Comparison of ENCODE assay signal across 8 mouse cellular contexts in the genomic region with DNA sequence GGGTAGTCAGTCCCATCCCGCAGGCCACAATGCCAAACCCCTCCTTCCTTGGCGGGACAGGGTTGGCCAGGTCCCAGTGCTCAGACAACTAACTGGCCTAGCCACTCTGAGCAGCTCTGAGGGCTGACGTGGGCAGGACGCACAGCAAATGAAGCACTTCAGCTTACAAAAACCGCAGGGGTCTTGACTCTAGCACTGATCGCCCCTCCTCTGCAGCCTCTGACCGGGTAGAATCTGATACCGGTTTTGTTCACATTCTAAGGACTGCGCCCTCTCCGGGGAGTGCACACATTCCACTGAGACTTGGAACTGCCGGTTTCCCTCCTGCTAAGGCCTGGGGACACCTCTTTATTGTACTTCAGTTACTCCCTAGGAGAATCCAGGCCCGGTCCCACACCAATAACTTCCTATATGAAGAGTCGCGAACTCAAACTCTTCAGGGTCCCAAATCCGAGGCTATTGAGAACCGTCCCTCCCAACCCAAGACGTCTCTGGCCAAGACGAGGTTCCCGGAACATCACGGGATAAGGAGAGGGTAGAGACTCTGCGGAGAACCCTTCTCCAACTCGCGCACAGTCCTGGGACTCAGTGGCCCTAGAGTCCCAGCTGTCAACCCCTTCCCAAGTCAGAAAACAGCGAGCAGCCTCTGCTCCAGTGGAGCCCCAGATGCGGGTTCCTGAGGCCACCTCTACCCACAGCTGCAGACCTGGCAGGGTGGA. TPM values are rescaled to one million over a fixed set of nuclear protein-coding genes. Genes with fewer than 3 reads are reported as not detected.
DNase-seq lines count a peak whose midpoint lies in the region; ATAC-seq lines count a peak whose summit lies in the region.

No protein-coding gene starts in this region.

- H3K4me1 ChIP-seq in stomach, embryonic 15.5 days, result peaks cover 6% of the 10 kb centered on the region; the same call in 1 of the 2 replicates

- H3K27me3 ChIP-seq in stomach, embryonic 15.5 days (replicated peaks), result no peaks in the 10 kb centered on the region

- H3K9me3 ChIP-seq in stomach, embryonic 15.5 days, result no peaks in the 10 kb centered on the region

- peak; percentile 29 for ATAC-seq in activated CD4-positive, CD25-positive, alpha-beta regulatory T cell, adult 4 months
- ATAC-seq in stomach, embryonic 15.5 days (ENCODE audit: insufficient read depth, low FRiP score, low read depth), result peak; percentile 63
- no peak for ATAC-seq in inflammation-experienced regulatory T-cells, adult 6 months

- no peaks in the 10 kb centered on the region for H3K36me3 ChIP-seq in stomach, embryonic 15.5 days

- H3K9ac ChIP-seq in stomach, embryonic 15.5 days, result peak overlapping the region; percentile 49

- H3K4me3 ChIP-seq in stomach, embryonic 15.5 days (replicated peaks), result peak overlapping the region; percentile 73

- intact Hi-C loops in gastrocnemius, postnatal 14 days (cut with DNase I; ENCODE audit: low total_unique reads), result no loop called here
- intact Hi-C loops in left cerebral cortex, postnatal 4 days (cut with DNase I), result no loop called here

- peak overlapping the region; percentile 79 for H3K27ac ChIP-seq in stomach, embryonic 15.5 days

- DNase-seq in cerebellum, postnatal 25 days, result peak; percentile 90 to 93
- DNase-seq in gastrocnemius, postnatal 14 days, result peak; percentile 93
- peak; percentile 35 for DNase-seq in hindlimb bud, embryonic 11.5 days (ENCODE audit: extremely low spot score, low read depth, low spot score)
- DNase-seq in left cerebral cortex, postnatal 4 days, result peak; percentile 77
- DNase-seq in mesoderm, embryonic 11.5 days (ENCODE audit: low read depth, low spot score), result peak; percentile 78

- H3K4me2 ChIP-seq in stomach, embryonic 15.5 days, result peak overlapping the region; percentile 86

- under 1% methylated on average over 25 of the region's 25 CpGs for WGBS in stomach, embryonic 15.5 days

RNA-seq across cellular contexts. Expression of gene Plekhf1, which starts 0.5 kb away (rescaled TPM):
- under 1 TPM; 0.45 to 0.47 TPM for polyA plus RNA-seq in activated CD4-positive, CD25-positive, alpha-beta regulatory T cell, adult 4 months (2017; shearing (Covaris generic))
- total RNA-seq in gastrocnemius, postnatal 14 days (2021), result 1 to 10 TPM; 4.9 to 9.7 TPM
- under 1 TPM; 0.38 to 0.44 TPM for total RNA-seq in left cerebral cortex, postnatal 4 days (2021)
- polyA plus RNA-seq in stomach, embryonic 15.5 days (2015; fragmentation: Nextera tagmentation; extraction: Ambion mirVana), result 3.2 TPM in 2 replicates
- polyA plus RNA-seq in inflammation-experienced regulatory T-cells, adult 6 months (2017; shearing (Covaris generic)), result 1 to 10 TPM in 2 of 3 experiments, under 1 TPM in 1; 0.37 to 2.9 (median 1.0) TPM

RNA-seq across cellular contexts. Expression of gene Pop4, which starts 43.9 kb away (rescaled TPM):
- 10 to 100 TPM; 30.7 to 34.4 TPM for polyA plus RNA-seq in activated CD4-positive, CD25-positive, alpha-beta regulatory T cell, adult 4 months (2017; shearing (Covaris generic))
- total RNA-seq in gastrocnemius, postnatal 14 days (2021), result 10 to 100 TPM; 11.2 to 11.7 TPM
- 10 to 100 TPM; 43.3 to 44.2 TPM for total RNA-seq in left cerebral cortex, postnatal 4 days (2021)
- polyA plus RNA-seq in stomach, embryonic 15.5 days (2015; fragmentation: Nextera tagmentation; extraction: Ambion mirVana), result 38.0 and 48.0 TPM in 2 replicates
- 10 to 100 TPM; 29.6 to 38.7 (median 31.1) TPM for polyA plus RNA-seq in inflammation-experienced regulatory T-cells, adult 6 months (2017; shearing (Covaris generic))

RNA-seq across cellular contexts. Expression of gene 1600014C10Rik, which starts 44.3 kb away (rescaled TPM):
- 100 to 1,000 TPM; 149 to 152 TPM for polyA plus RNA-seq in activated CD4-positive, CD25-positive, alpha-beta regulatory T cell, adult 4 months (2017; shearing (Covaris generic))
- 10 to 100 TPM; 15.8 to 17.9 TPM for total RNA-seq in gastrocnemius, postnatal 14 days (2021)
- 10 to 100 TPM; 15.5 to 16.5 TPM for total RNA-seq in left cerebral cortex, postnatal 4 days (2021)
- 13.6 and 14.9 TPM in 2 replicates for polyA plus RNA-seq in stomach, embryonic 15.5 days (2015; fragmentation: Nextera tagmentation; extraction: Ambion mirVana)
- 100 to 1,000 TPM in 2 of 3 experiments, 10 to 100 TPM in 1; 87.7 to 147 (median 136) TPM for polyA plus RNA-seq in inflammation-experienced regulatory T-cells, adult 6 months (2017; shearing (Covaris generic))

Comparison
In these comparisons a context has a peak if more than half of its experiments do, and no peak if none do; other contexts are left out.
1. DNase-seq: peak in every context shown above with its lines; median percentile 93 in gastrocnemius, postnatal 14 days; 92 in cerebellum, postnatal 25 days; 78 in mesoderm, embryonic 11.5 days; 77 in left cerebral cortex, postnatal 4 days; 35 in hindlimb bud, embryonic 11.5 days.